Mouse (Mus musculus): ENCODE data around the gene Trappc1.

Gene Trappc1

GRCm38 (mm10) chr11:69369990-69370816, 46.4 kb downstream of the Trappc1 start:
- no peak for DNase-seq (ENCODE audit: low spot score)

- DNase-seq (ENCODE audit: low spot score), result no peak
These were observed 47.0 kb downstream of the Trappc1 start for GRCm38 (mm10) chr11:69370817-69371215.

GRCm38 (mm10) chr11:69371601-69372000, 47.8 kb downstream of the Trappc1 start:
- DNase-seq (ENCODE audit: low spot score), result no peak

GRCm38 (mm10) chr11:69372056-69372779, 48.4 kb downstream of the Trappc1 start:
- no peak for DNase-seq (ENCODE audit: low spot score)

- DNase-seq (ENCODE audit: low spot score), result peak; percentile 48
These were observed 49.0 kb downstream of the Trappc1 start for GRCm38 (mm10) chr11:69372780-69373170.

- peak; percentile 71 for DNase-seq (ENCODE audit: low spot score)
These were observed 49.6 kb downstream of the Trappc1 start for GRCm38 (mm10) chr11:69373223-69373965.

Data from c-Kit-positive CD71-positive TER-119-positive erythroid progenitor cells, embryonic 14.5 days (primary cell).